Mouse (Mus musculus) CH12.LX (cell line): Measurements from ENCODE around the gene Zfp768. TPM values are rescaled to one million over a fixed set of nuclear protein-coding genes. Genes with fewer than 3 reads are reported as not detected.

Source experiments
- DNase-seq: peaks from one replicate; pipeline ENCODE4 v3.0.0-alpha.2; 2013; ENCODE audit errors: extremely low read depth
- H3K27ac ChIP-seq: 2 replicates; pipeline ENCODE4 v1.5.1; 2012; ENCODE audit warnings: low read depth, mild to moderate bottlenecking, control low read depth, moderate library complexity; ENCODE audit not compliant: insufficient read depth
- H3K27me3 ChIP-seq: replicated peaks from 2 replicates; pipeline ENCODE3; 2012; ENCODE audit warnings: inconsistent platforms
- H3K36me3 ChIP-seq, 2 experiments: replicated peaks in 1 of 2; 2 replicates each; pipeline versions ENCODE3 to v1.6.1; 2012; ENCODE audit warnings: inconsistent platforms in 1 of 2, low read length in 1 of 2, mild to moderate bottlenecking in 1 of 2, mixed read lengths in 1 of 2, moderate library complexity in 1 of 2; ENCODE audit not compliant: control insufficient read depth in 1 of 2, insufficient read depth in 1 of 2
- H3K4me1 ChIP-seq, 2 experiments: 2 replicates each; pipeline ENCODE4 v1.6.1; 2012; ENCODE audit warnings: inconsistent platforms in 1 of 2, moderate library complexity in 1 of 2; ENCODE audit not compliant: insufficient read depth in 2 of 2, control insufficient read depth in 1 of 2
- H3K4me2 ChIP-seq: 2 replicates; pipeline ENCODE4 v1.6.1; 2012; ENCODE audit warnings: low read depth, mild to moderate bottlenecking, control low read depth; ENCODE audit not compliant: poor library complexity, insufficient read depth, severe bottlenecking
- H3K4me3 ChIP-seq, 3 experiments: fragments of 150-350 bp in 1 of 3; sonication (generic) in 1 of 3; replicated peaks in 1 of 3; 2 replicates each; pipeline versions ENCODE3 to v1.5.1; 2011 to 2012; ENCODE audit warnings: low read depth in 2 of 3, low read length in 2 of 3, mild to moderate bottlenecking in 2 of 3, moderate library complexity in 2 of 3, control low read depth in 1 of 3, improper control_type of control experiment in 1 of 3, inconsistent platforms in 1 of 3, mixed read lengths in 1 of 3; ENCODE audit not compliant: poor library complexity in 1 of 3
- H3K79me2 ChIP-seq: replicated peaks from 2 replicates; pipeline ENCODE4 v1.6.1; 2012; ENCODE audit warnings: mild to moderate bottlenecking, moderate library complexity; ENCODE audit not compliant: control insufficient read depth, poor library complexity, insufficient read depth, severe bottlenecking; ENCODE audit errors: extremely low read depth
- H3K9ac ChIP-seq: 2 replicates; pipeline ENCODE4 v1.6.1; 2012; ENCODE audit warnings: low read depth, mild to moderate bottlenecking, control low read depth, moderate library complexity; ENCODE audit not compliant: insufficient read depth
- H3K9me3 ChIP-seq: replicated peaks from 2 replicates; pipeline ENCODE3; 2012; ENCODE audit warnings: low read length, inconsistent platforms, mixed read lengths
- BHLHE40 ChIP-seq: IDR thresholded peaks from 2 replicates; pipeline ENCODE4 v1.6.1; 2011; ENCODE audit warnings: mild to moderate bottlenecking, low read depth, low read length, improper control_type of control experiment
- CHD1 ChIP-seq: IDR thresholded peaks from 2 replicates; pipeline ENCODE4 v1.6.1; 2012; ENCODE audit warnings: low read depth, low read length, improper control_type of control experiment, inconsistent platforms
- CHD2 ChIP-seq: IDR thresholded peaks from 2 replicates; pipeline ENCODE4 v1.6.1; 2011; ENCODE audit warnings: low read length, improper control_type of control experiment
- CTCF ChIP-seq, 2 experiments: IDR thresholded peaks in 1 of 2; conservative IDR thresholded peaks in 1 of 2; 2 replicates each; pipeline ENCODE4 v1.5.1; 2011 to 2012; ENCODE audit warnings: low read depth in 2 of 2, low read length in 2 of 2, improper control_type of control experiment in 1 of 2, inconsistent platforms in 1 of 2, mild to moderate bottlenecking in 1 of 2, moderate library complexity in 1 of 2
- E2F4 ChIP-seq: IDR thresholded peaks from 2 replicates; pipeline ENCODE4 v1.6.1; 2011; ENCODE audit warnings: low read depth, low read length, improper control_type of control experiment; ENCODE audit not compliant: insufficient replicate concordance
- ELF1 ChIP-seq: IDR thresholded peaks from 2 replicates; pipeline ENCODE4 v1.6.1; 2014; ENCODE audit warnings: low read depth, mild to moderate bottlenecking, inconsistent platforms, low read length, improper control_type of control experiment
- EP300 ChIP-seq: IDR thresholded peaks from 2 replicates; pipeline ENCODE4 v1.6.1; 2011; ENCODE audit warnings: low read length, improper control_type of control experiment
- ETS1 ChIP-seq: conservative IDR thresholded peaks from 2 replicates; pipeline ENCODE4 v1.6.1; 2012; ENCODE audit warnings: low read depth, mild to moderate bottlenecking, inconsistent platforms, low read length, improper control_type of control experiment, moderate library complexity
- HCFC1 ChIP-seq: IDR thresholded peaks from 2 replicates; pipeline ENCODE4 v1.6.1; 2012; ENCODE audit warnings: low read depth, mild to moderate bottlenecking, inconsistent platforms, low read length, improper control_type of control experiment
- IRF4 ChIP-seq: IDR thresholded peaks from 2 replicates; pipeline ENCODE4 v1.6.1; 2014; ENCODE audit warnings: low read depth, mild to moderate bottlenecking, inconsistent platforms, low read length, improper control_type of control experiment
- KAT2A ChIP-seq: IDR thresholded peaks from 2 replicates; pipeline ENCODE4 v1.6.1; 2012; ENCODE audit warnings: low read length, improper control_type of control experiment, inconsistent platforms; ENCODE audit not compliant: insufficient replicate concordance
- MAFK ChIP-seq: IDR thresholded peaks from 2 replicates; pipeline ENCODE4 v1.6.1; 2011; ENCODE audit warnings: low read length, improper control_type of control experiment; ENCODE audit not compliant: insufficient replicate concordance
- MAX ChIP-seq: IDR thresholded peaks from 2 replicates; pipeline ENCODE4 v1.6.1; 2011; ENCODE audit warnings: low read length, improper control_type of control experiment
- MAZ ChIP-seq: IDR thresholded peaks from 2 replicates; pipeline ENCODE4 v1.6.1; 2012; ENCODE audit warnings: low read depth, mild to moderate bottlenecking, inconsistent platforms, low read length, improper control_type of control experiment, moderate library complexity
- MXI1 ChIP-seq: IDR thresholded peaks from 2 replicates; pipeline ENCODE4 v1.6.1; 2011; ENCODE audit warnings: mild to moderate bottlenecking, low read depth, low read length, improper control_type of control experiment
- MYC ChIP-seq: IDR thresholded peaks from 2 replicates; pipeline ENCODE4 v1.6.1; 2011; ENCODE audit warnings: low read depth, mild to moderate bottlenecking, improper control_type of control experiment, low read length
- NELFE ChIP-seq: IDR thresholded peaks from 2 replicates; pipeline ENCODE4 v1.6.1; 2011; ENCODE audit warnings: low read depth, low read length, improper control_type of control experiment
- NRF1 ChIP-seq: IDR thresholded peaks from 2 replicates; pipeline ENCODE4 v1.6.1; 2014; ENCODE audit warnings: low read depth, mild to moderate bottlenecking, inconsistent platforms, low read length, improper control_type of control experiment, moderate library complexity
- POLR2A ChIP-seq: IDR thresholded peaks from 2 replicates; pipeline ENCODE4 v1.6.1; 2011; ENCODE audit warnings: low read depth, mild to moderate bottlenecking, improper control_type of control experiment, low read length
- POLR2AphosphoS2 ChIP-seq: IDR thresholded peaks from 2 replicates; pipeline ENCODE4 v1.6.1; 2011; ENCODE audit warnings: low read depth, low read length, improper control_type of control experiment
- RAD21 ChIP-seq: IDR thresholded peaks from 2 replicates; pipeline ENCODE4 v1.6.1; 2011; ENCODE audit warnings: low read depth, mild to moderate bottlenecking, low read length, improper control_type of control experiment, moderate library complexity
- SIN3A ChIP-seq: IDR thresholded peaks from 2 replicates; pipeline ENCODE4 v1.6.1; 2012; ENCODE audit warnings: low read length, improper control_type of control experiment, inconsistent platforms
- TBP ChIP-seq: conservative IDR thresholded peaks from 2 replicates; pipeline ENCODE4 v1.6.1; 2011; ENCODE audit warnings: low read depth, low read length, improper control_type of control experiment
- TCF12 ChIP-seq: IDR thresholded peaks from 2 replicates; pipeline ENCODE4 v1.6.1; 2014; ENCODE audit warnings: low read depth, mild to moderate bottlenecking, inconsistent platforms, low read length, improper control_type of control experiment
- UBTF ChIP-seq: IDR thresholded peaks from 2 replicates; pipeline ENCODE4 v1.6.1; 2012; ENCODE audit warnings: low read depth, mild to moderate bottlenecking, inconsistent platforms, low read length, improper control_type of control experiment, moderate library complexity
- USF1 ChIP-seq: IDR thresholded peaks from 2 replicates; pipeline ENCODE4 v1.6.1; 2014; ENCODE audit warnings: low read depth, mild to moderate bottlenecking, inconsistent platforms, low read length, improper control_type of control experiment
- ZKSCAN1 ChIP-seq: IDR thresholded peaks from 2 replicates; pipeline ENCODE4 v1.6.1; 2012; ENCODE audit warnings: low read depth, inconsistent platforms, low read length, improper control_type of control experiment, borderline replicate concordance
- ZMIZ1 ChIP-seq: IDR thresholded peaks from 2 replicates; pipeline ENCODE4 v1.6.1; 2012; ENCODE audit warnings: low read depth, mild to moderate bottlenecking, inconsistent platforms, low read length, improper control_type of control experiment
- dilution Hi-C: fragments of 300-500 bp; cut with MboI; formaldehyde crosslinking; loops from 2 replicates; pipeline ENCODE4 v1.14.3; 2020; ENCODE audit warnings: low sequenced_read_pairs; ENCODE audit not compliant: extremely low pct_unique_long_range_greater_than_20kb, extremely low pct_ligation_motif_present
- in situ Hi-C: fragments of 300-500 bp; cut with MboI; formaldehyde crosslinking; loops from 3 replicates; pipeline ENCODE4 v1.14.3; 2019; ENCODE audit warnings: low sequenced_read_pairs, low pct_ligation_motif_present, low pct_unique_long_range_greater_than_20kb, mixed read lengths
- polyA plus RNA-seq: library from polyadenylated mRNA; unstranded; fragments of >175 nt; gene quantifications from 2 replicates; pipeline ENCODE4 v1.2.1, GENCODE M21; 2012; ENCODE audit warnings: low read depth; ENCODE audit not compliant: insufficient read length
- total RNA-seq, 2 experiments: library from RNA; depleted of rRNA; stranded (reverse); fragments of 300-350 nt in 1 of 2; fragments of >200 nt in 1 of 2; gene quantifications; 2 replicates each; pipeline ENCODE4 v1.2.3; 2012 to 2014

The Zfp768 gene
- total and polyA plus RNA-seq, 3 experiments: 5.0 to 9.9 (median 6.4) TPM

DNA sequence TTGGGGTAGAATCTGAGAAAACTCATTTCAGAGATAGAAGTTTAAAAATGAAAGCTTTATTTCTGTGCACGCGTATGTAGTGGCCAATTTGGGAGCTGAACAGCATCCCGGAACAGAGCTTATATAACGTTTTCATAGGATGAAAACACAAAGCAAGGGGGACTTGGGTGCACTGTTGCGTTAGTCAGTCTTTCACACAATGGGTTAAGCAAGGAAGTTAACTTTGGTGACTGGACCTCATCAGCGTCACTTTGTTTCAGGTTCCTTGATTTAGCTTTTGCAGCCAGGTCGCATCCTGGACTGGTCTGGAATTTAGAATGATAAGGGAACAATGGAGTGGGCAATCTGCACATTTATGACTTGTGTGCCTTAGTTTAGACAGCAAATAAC is 48.5 kb upstream of the Zfp768 start:
- in situ Hi-C loops (no loop called here), dilution Hi-C loops (no loop called here)
- Histone ChIP-seq H3K79me2 (no peaks in the 10 kb centered on the region), H3K4me3 (peak overlapping the region; percentile 48 to 81 (median 63)), H3K4me1 (peaks cover 8 to 14% of the 10 kb centered on the region in 2 experiments; a peak in 3 of 4 replicates), H3K36me3 (peaks cover 8 to 14% of the 10 kb centered on the region in 2 experiments), H3K27me3 (no peaks in the 10 kb centered on the region), H3K4me2 (peak overlapping the region; percentile 60), H3K9me3 (peaks cover 3% of the 10 kb centered on the region), H3K9ac (peak overlapping the region; percentile 78), H3K27ac (no peak overlapping the region)
- no peak for DNase-seq
- TF ChIP-seq CHD1: peak; percentile 42; the same call in 1 of the 2 replicates
- TF ChIP-seq EP300: no peak
- TF ChIP-seq ETS1: no peak
- TF ChIP-seq NRF1: no peak
- no peak for TF ChIP-seq USF1
- no peak for TF ChIP-seq TCF12
- no peak for TF ChIP-seq RAD21
- TF ChIP-seq MAX: peak; percentile 10; the same call in 1 of the 2 replicates

DNA sequence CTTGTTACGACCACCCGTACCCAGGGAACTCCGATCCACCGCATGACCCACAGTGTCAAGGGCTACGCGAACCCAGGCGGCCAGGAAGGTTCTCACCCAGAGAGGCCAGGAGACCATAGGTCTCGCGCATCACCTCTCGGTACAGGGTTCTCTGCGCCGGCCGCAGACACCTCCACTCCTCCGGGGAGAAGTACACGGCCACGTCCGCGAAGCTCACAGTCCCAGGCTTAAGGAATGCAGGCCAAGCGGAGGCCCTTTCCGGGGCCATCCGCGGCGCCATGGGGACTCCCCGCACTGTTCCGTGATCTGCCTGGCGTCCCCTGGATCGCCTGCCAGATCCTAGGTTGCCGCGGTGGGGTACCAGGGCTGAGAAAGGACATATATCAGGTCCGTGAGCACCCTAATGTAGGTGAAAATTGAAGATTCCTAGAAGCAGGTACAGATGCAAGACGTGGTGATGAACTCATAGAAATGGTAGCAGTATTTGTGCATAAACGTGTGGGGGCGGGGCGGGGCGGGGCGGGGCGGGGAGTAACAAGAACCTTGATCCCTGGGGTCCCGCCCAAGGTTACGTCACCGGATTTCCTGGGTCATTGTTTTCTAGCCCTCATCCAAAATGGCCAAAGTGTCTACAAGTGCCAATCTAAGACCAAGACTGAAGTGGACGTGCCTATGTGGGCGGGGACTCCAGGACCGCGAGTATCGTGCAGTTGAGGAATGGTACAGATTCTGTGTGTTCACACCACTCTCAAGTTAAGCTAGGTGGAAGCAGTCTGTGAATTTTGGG is 48.0 kb upstream of the Zfp768 start, which contains the start of gene E430018J23Rik:
TSS of gene E430018J23Rik (minus strand) at position 473 of the 787 bp plus-strand sequence.
- no peaks in the 10 kb centered on the region for H3K27me3 ChIP-seq
- H3K9ac ChIP-seq: peak within 1 kb of the TSS; percentile 93
- in situ Hi-C loops: no loop called here
- H3K79me2 ChIP-seq: no peaks in the 10 kb centered on the region
- H3K4me1 ChIP-seq: peaks cover 8 to 14% of the 10 kb centered on the region in 2 experiments; a peak in 3 of 4 replicates
- dilution Hi-C loops: no loop called here
- H3K4me3 ChIP-seq: peak within 1 kb of the TSS; percentile 77 to 87 (median 81)
- DNase-seq: peak; percentile 100
- peak; percentile 63; the same call in 1 of the 2 replicates for TF ChIP-seq MAZ
- TF ChIP-seq NRF1: peak; percentile 68
- TF ChIP-seq ETS1: no peak
- peak; percentile 4; the same call in 1 of the 2 replicates for TF ChIP-seq CHD2
- TF ChIP-seq BHLHE40: 0 out of 2 replicates have a peak, but pooled peaks have one; percentile 7
- TF ChIP-seq POLR2A: peak; percentile 79
- peak; percentile 89 for TF ChIP-seq HCFC1
- peak; percentile 53; the same call in 1 of the 2 replicates for TF ChIP-seq MXI1
- TF ChIP-seq ZMIZ1: peak; percentile 63
- peak; percentile 76 for TF ChIP-seq TBP
- no peak for TF ChIP-seq CTCF (conservative IDR thresholded peaks at IDR 0.05 in 1 of 2, IDR thresholded peaks at IDR 0.05 in 1 of 2; ENCODE audit: low read depth in 2 of 2, low read length in 2 of 2)
- TF ChIP-seq ELF1: peak; percentile 91
- TF ChIP-seq MYC: peak; percentile 50
- 0 out of 2 replicates have a peak, but pooled peaks have one; percentile 71 for TF ChIP-seq UBTF
- TF ChIP-seq TCF12: no peak
- no peak for TF ChIP-seq MAFK
- peak; percentile 65; the same call in 1 of the 2 replicates for TF ChIP-seq SIN3A
- no peak for TF ChIP-seq IRF4
- TF ChIP-seq KAT2A: peak; percentile 77; the same call in 1 of the 2 replicates
- no peak for TF ChIP-seq E2F4
- no peak for TF ChIP-seq CHD1
- no peak; the same call in 1 of the 2 replicates for TF ChIP-seq POLR2AphosphoS2
- TF ChIP-seq NELFE: peak; percentile 88
- TF ChIP-seq ZKSCAN1: no peak
- peak; percentile 51; the same call in 1 of the 2 replicates for TF ChIP-seq MAX
- TF ChIP-seq, all 38 proteins: peak for 16
- Histone ChIP-seq H3K9me3 (peaks cover 3% of the 10 kb centered on the region), H3K4me2 (peak within 1 kb of the TSS; percentile 60), H3K27ac (peak within 1 kb of the TSS; percentile 41; the same call in 1 of the 2 replicates), H3K36me3 (peaks cover 8 to 14% of the 10 kb centered on the region in 2 experiments)
